Mouse (Mus musculus): ENCODE results near the gene Gm28729. TPM values are rescaled to one million over a fixed set of nuclear protein-coding genes. Genes with fewer than 3 reads are reported as not detected.

Gm28729 gene
- polyA plus RNA-seq, 1 experiment from 2014 or later: not detected

DNA sequence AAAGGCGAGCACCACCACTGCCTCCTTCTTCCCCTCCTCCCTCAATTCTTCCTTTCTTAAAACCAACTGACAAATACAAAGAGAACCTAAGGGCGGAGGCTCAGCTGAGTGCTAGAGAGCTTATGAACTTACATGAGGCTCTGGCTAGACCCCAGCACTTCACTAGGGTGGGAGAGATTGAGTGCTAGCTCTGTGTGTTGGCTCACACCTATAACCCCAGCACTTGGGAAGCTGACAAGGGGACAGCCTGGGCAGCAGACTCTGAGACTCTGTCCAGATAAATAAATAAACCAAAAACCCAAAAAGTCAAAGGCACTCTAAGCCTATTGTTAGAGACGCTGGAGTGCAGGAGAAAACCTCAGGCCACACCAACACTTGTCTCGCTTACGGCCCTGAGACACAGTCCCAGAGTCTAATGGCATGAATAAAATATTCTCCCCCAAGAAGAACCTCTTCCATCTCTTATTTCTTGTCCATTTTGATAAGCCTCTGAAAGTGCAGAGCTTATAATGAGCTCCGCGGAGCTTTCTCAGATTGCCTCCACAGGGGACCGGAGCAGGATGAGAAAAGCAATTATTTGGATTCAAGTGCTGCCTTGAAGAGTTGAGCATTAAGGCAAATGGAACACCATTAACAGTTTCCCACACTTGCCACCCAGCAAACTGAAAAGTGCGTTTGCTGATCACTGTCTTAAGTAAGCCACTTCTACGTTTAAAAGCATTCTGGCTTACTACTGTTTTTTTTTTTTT, 64.8 kb downstream of the Gm28729 start:
- H3K4me3 ChIP-seq (replicated peaks; ENCODE audit: low read length): no peak overlapping the region
- no peak overlapping the region for H3K27ac ChIP-seq (ENCODE audit: low read length)
- H3K4me2 ChIP-seq (ENCODE audit: low read depth, low read length): no peak overlapping the region
- H3K36me3 ChIP-seq (ENCODE audit: control insufficient read depth, insufficient read depth, low read length): no peaks in the 10 kb centered on the region
- no peaks in the 10 kb centered on the region for H3K27me3 ChIP-seq (ENCODE audit: control insufficient read depth, insufficient read depth, low read length)
- H3K9ac ChIP-seq (ENCODE audit: low read length): no peak overlapping the region
- H3K4me1 ChIP-seq (ENCODE audit: control insufficient read depth, insufficient read depth, low read length): no peaks in the 10 kb centered on the region
- peaks cover 10% of the 10 kb centered on the region; the same call in 1 of the 2 replicates for H3K9me3 ChIP-seq (replicated peaks; ENCODE audit: control insufficient read depth, low read length)
- 81% methylated on average over 10 of the region's 10 CpGs for WGBS
- no peak for ATAC-seq (ENCODE audit: insufficient read depth, low FRiP score)

GRCm38 (mm10) chr9:96455618-96456017, 69.4 kb downstream of the Gm28729 start:
- no peak overlapping the region for H3K4me3 ChIP-seq (replicated peaks; ENCODE audit: low read length)
- H3K4me2 ChIP-seq (ENCODE audit: low read depth, low read length): no peak overlapping the region
- no peaks in the 10 kb centered on the region for H3K9me3 ChIP-seq (replicated peaks; ENCODE audit: control insufficient read depth, low read length)
- WGBS: 73% methylated on average over 8 of the region's 8 CpGs
- no peak overlapping the region for H3K9ac ChIP-seq (ENCODE audit: low read length)
- no peak for ATAC-seq (ENCODE audit: insufficient read depth, low FRiP score)
- H3K4me1 ChIP-seq (ENCODE audit: control insufficient read depth, insufficient read depth, low read length): no peaks in the 10 kb centered on the region
- no peaks in the 10 kb centered on the region for H3K27me3 ChIP-seq (ENCODE audit: control insufficient read depth, insufficient read depth, low read length)
- H3K27ac ChIP-seq (ENCODE audit: low read length): no peak overlapping the region
- H3K36me3 ChIP-seq (ENCODE audit: control insufficient read depth, insufficient read depth, low read length): no peaks in the 10 kb centered on the region

DNA sequence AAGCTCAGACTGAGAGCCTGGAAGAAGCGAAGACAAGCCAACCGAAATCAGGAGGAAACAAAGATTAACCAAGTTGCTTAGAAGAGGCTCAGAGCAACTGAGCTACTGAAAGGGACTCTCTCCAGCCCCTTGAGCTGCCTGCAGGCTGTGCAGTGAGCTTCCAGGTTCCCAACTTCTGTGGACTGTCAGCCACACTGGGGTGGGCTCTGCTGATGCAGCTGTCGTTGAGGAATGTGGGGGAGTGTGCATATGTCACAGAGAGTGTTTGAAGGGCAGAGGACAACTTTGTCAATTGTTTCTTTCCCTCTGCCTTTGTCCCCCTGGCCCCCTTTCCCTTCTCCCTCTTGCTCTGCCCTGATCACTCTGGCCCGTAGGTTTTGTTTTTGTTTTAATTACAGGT, 72.1 kb downstream of the Gm28729 start:
- Histone ChIP-seq H3K4me1 (ENCODE audit: control insufficient read depth, insufficient read depth, low read length) (no peaks in the 10 kb centered on the region), H3K27me3 (ENCODE audit: control insufficient read depth, insufficient read depth, low read length) (no peaks in the 10 kb centered on the region), H3K4me2 (ENCODE audit: low read depth, low read length) (no peak overlapping the region), H3K9ac (ENCODE audit: low read length) (no peak overlapping the region), H3K27ac (ENCODE audit: low read length) (no peak overlapping the region), H3K4me3 (replicated peaks; ENCODE audit: low read length) (no peak overlapping the region), H3K36me3 (ENCODE audit: control insufficient read depth, insufficient read depth, low read length) (no peaks in the 10 kb centered on the region), H3K9me3 (replicated peaks; ENCODE audit: control insufficient read depth, low read length) (no peaks in the 10 kb centered on the region)
- no peak for ATAC-seq (ENCODE audit: insufficient read depth, low FRiP score)
- 70% methylated on average over 4 of the region's 4 CpGs for WGBS

DNA sequence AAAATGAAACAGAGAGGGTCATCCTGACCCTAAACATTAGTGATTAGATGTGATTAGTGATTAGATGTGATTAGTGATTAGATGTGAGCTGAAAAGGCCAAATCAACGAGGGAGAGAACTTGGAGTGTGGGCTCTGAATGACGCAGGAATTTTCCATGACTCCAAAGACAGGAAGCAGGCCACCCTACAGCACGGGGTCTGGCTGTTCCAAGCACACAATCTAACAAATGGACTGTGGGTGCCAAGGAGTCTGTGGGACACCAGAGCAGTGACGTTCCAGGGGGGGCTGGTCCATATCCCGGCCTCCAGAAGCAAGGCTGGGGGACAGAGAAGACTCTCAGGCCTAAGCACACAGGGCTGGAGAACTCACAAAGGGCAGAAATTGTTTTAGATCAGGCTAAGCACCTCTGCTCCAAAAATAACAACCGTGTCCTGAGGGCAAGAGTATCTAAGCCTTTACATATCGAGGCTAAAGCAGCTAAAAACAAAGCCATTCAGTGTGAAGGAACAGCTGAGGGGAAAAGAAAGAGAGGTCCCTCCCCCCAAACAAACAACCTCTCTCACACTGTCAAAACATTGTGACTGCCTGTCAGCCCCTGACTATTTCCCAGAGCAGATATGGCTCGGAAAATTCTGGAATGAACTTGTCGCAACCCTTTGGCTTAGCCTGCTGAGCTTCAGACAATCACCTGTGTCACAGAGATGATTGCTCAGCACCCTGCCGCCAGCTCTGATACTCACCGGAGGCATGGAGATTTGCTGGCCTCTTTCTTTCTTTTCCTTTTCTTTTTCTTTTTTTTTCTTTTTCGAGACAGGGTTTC, 74.0 kb downstream of the Gm28729 start:
- Histone ChIP-seq H3K9me3 (replicated peaks; ENCODE audit: control insufficient read depth, low read length) (no peaks in the 10 kb centered on the region), H3K36me3 (ENCODE audit: control insufficient read depth, insufficient read depth, low read length) (no peaks in the 10 kb centered on the region), H3K4me1 (ENCODE audit: control insufficient read depth, insufficient read depth, low read length) (no peaks in the 10 kb centered on the region), H3K4me3 (replicated peaks; ENCODE audit: low read length) (no peak overlapping the region), H3K27me3 (ENCODE audit: control insufficient read depth, insufficient read depth, low read length) (no peaks in the 10 kb centered on the region), H3K9ac (ENCODE audit: low read length) (no peak overlapping the region), H3K4me2 (ENCODE audit: low read depth, low read length) (no peak overlapping the region), H3K27ac (ENCODE audit: low read length) (no peak overlapping the region)
- peak; percentile 70; the same call in 1 of the 2 replicates for ATAC-seq (ENCODE audit: insufficient read depth, low FRiP score)
- 47% methylated on average over 12 of the region's 12 CpGs for WGBS

DNA sequence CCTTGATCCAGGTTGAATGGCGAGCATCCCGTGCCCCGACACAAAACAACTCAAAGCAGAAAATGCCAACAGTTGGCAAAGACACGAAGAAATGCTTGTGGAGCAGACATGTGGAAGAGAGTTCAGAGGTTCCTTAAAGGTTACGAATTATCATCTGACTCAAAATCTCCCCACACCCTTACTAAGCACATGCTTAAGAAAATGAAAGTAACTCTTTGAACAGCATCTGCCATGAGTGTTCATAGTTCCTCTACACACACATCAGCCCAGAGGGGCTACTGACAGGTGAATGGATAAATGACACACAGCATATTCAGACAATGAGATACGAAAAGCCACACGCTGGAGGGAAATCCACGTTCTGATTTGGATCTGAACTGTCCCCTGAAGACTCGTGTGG, 75.5 kb downstream of the Gm28729 start:
- no peaks in the 10 kb centered on the region for H3K27me3 ChIP-seq (ENCODE audit: control insufficient read depth, insufficient read depth, low read length)
- 80% methylated on average over 9 of the region's 9 CpGs for WGBS
- H3K9me3 ChIP-seq (replicated peaks; ENCODE audit: control insufficient read depth, low read length): no peaks in the 10 kb centered on the region
- no peak overlapping the region for H3K27ac ChIP-seq (ENCODE audit: low read length)
- no peaks in the 10 kb centered on the region for H3K36me3 ChIP-seq (ENCODE audit: control insufficient read depth, insufficient read depth, low read length)
- no peak overlapping the region for H3K4me2 ChIP-seq (ENCODE audit: low read depth, low read length)
- ATAC-seq (ENCODE audit: insufficient read depth, low FRiP score): no peak
- H3K9ac ChIP-seq (ENCODE audit: low read length): no peak overlapping the region
- no peak overlapping the region for H3K4me3 ChIP-seq (replicated peaks; ENCODE audit: low read length)
- no peaks in the 10 kb centered on the region for H3K4me1 ChIP-seq (ENCODE audit: control insufficient read depth, insufficient read depth, low read length)

- no peak overlapping the region for H3K9ac ChIP-seq (ENCODE audit: low read length)
- no peaks in the 10 kb centered on the region for H3K36me3 ChIP-seq (ENCODE audit: control insufficient read depth, insufficient read depth, low read length)
- H3K27me3 ChIP-seq (ENCODE audit: control insufficient read depth, insufficient read depth, low read length): no peaks in the 10 kb centered on the region
- H3K4me1 ChIP-seq (ENCODE audit: control insufficient read depth, insufficient read depth, low read length): no peaks in the 10 kb centered on the region
- no peak overlapping the region for H3K4me2 ChIP-seq (ENCODE audit: low read depth, low read length)
- H3K9me3 ChIP-seq (replicated peaks; ENCODE audit: control insufficient read depth, low read length): no peaks in the 10 kb centered on the region
- ATAC-seq (ENCODE audit: insufficient read depth, low FRiP score): no peak
- 44% methylated on average over 4 of the region's 4 CpGs for WGBS
- no peak overlapping the region for H3K27ac ChIP-seq (ENCODE audit: low read length)
- no peak overlapping the region for H3K4me3 ChIP-seq (replicated peaks; ENCODE audit: low read length)
Observed at GRCm38 (mm10) chr9:96445351-96445750, 79.7 kb downstream of the Gm28729 start.

DNA sequence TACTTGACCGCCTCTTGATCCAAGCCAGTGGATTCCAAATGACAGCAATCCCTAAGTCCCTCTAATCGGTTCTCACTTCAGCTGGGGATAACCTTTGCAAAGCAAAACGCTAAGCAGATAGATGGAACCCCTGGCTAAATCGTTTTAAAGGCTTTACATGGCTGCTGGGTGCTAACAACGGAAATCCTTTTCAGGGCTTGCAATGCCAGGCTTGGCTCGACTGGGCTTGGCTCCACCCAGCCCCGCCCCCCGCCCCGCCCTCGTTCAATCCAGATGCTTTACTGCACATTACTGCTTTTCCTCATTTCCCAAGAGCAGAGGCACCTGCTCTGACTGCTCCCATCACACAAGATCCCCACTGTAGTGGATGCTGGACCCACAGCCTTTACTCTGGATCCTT, 83.0 kb downstream of the Gm28729 start:
- no peak overlapping the region for H3K4me3 ChIP-seq (replicated peaks; ENCODE audit: low read length)
- 25% methylated on average over 10 of the region's 10 CpGs for WGBS
- H3K4me1 ChIP-seq (ENCODE audit: control insufficient read depth, insufficient read depth, low read length): peaks cover 15% of the 10 kb centered on the region
- H3K9ac ChIP-seq (ENCODE audit: low read length): no peak overlapping the region
- H3K36me3 ChIP-seq (ENCODE audit: control insufficient read depth, insufficient read depth, low read length): no peaks in the 10 kb centered on the region
- H3K4me2 ChIP-seq (ENCODE audit: low read depth, low read length): no peak overlapping the region
- no peak overlapping the region for H3K27ac ChIP-seq (ENCODE audit: low read length)
- no peaks in the 10 kb centered on the region for H3K9me3 ChIP-seq (replicated peaks; ENCODE audit: control insufficient read depth, low read length)
- no peak for ATAC-seq (ENCODE audit: insufficient read depth, low FRiP score)
- no peaks in the 10 kb centered on the region for H3K27me3 ChIP-seq (ENCODE audit: control insufficient read depth, insufficient read depth, low read length)

DNA sequence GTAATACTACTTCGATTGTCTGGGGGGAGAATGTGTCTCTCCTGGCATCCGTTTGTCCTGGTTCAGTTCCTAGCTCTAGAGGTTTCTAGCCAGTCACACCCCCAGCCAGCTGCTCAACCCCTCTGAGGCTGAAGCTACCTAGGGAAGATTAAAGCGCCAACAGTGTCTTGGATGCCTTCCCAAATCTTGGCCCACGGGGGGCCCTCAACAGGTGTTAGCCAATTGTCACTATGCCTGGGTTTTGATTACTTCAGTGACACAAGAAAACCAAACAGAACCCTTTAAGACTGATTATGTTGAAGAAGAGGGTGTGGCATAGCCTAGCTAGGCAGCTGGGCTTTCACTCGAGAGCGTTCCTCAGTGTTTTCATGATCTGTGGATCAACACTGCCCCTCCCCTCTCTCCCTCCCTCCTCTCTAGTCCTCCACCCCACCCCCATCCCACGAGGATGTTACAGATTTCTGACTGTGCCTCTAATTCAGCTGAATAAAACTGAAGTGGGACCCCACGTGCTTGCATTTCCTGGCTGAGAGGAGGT, 86.7 kb downstream of the Gm28729 start:
- Histone ChIP-seq H3K4me1 (ENCODE audit: control insufficient read depth, insufficient read depth, low read length) (peaks cover 19% of the 10 kb centered on the region), H3K27ac (ENCODE audit: low read length) (peak overlapping the region; percentile 83), H3K27me3 (ENCODE audit: control insufficient read depth, insufficient read depth, low read length) (no peaks in the 10 kb centered on the region), H3K9ac (ENCODE audit: low read length) (peak overlapping the region; percentile 80), H3K9me3 (replicated peaks; ENCODE audit: control insufficient read depth, low read length) (no peaks in the 10 kb centered on the region), H3K4me3 (replicated peaks; ENCODE audit: low read length) (peak overlapping the region; percentile 57), H3K36me3 (ENCODE audit: control insufficient read depth, insufficient read depth, low read length) (no peaks in the 10 kb centered on the region), H3K4me2 (ENCODE audit: low read depth, low read length) (peak overlapping the region; percentile 90)
- peak; percentile 55 for ATAC-seq (ENCODE audit: insufficient read depth, low FRiP score)
- WGBS: 1% methylated on average over 8 of the region's 8 CpGs

DNA sequence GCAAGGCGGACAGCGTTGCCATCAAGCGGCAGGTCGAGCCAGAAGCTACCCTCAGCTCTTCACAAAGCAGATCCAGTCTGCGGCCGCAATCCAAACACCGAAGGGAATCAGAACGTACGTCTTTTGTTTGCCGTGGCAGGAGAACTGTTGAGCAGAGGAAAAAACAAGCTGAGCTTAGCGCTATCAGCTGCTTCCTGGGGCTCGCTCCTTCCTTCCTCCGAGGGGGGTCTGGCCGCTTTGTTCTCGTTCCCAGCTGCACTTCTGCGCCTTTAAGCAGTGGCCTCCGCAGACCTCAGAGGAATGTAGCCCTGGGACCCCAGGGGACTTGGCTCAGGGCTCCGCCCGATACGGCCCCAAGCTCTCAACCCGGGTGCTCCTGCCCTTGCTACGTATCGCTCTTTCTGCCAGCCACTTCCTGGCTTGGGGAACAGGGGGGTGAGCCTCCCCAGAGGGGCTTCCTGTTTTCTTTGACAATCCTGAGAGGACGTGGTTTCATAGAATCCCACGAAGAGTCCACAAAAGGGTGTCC, 87.2 kb downstream of the Gm28729 start:
- Histone ChIP-seq H3K9me3 (replicated peaks; ENCODE audit: control insufficient read depth, low read length) (no peaks in the 10 kb centered on the region), H3K4me1 (ENCODE audit: control insufficient read depth, insufficient read depth, low read length) (peaks cover 19% of the 10 kb centered on the region), H3K9ac (ENCODE audit: low read length) (peak overlapping the region; percentile 80), H3K36me3 (ENCODE audit: control insufficient read depth, insufficient read depth, low read length) (no peaks in the 10 kb centered on the region), H3K27me3 (ENCODE audit: control insufficient read depth, insufficient read depth, low read length) (no peaks in the 10 kb centered on the region), H3K4me2 (ENCODE audit: low read depth, low read length) (peak overlapping the region; percentile 90), H3K27ac (ENCODE audit: low read length) (peak overlapping the region; percentile 83), H3K4me3 (replicated peaks; ENCODE audit: low read length) (peak overlapping the region; percentile 57)
- ATAC-seq (ENCODE audit: insufficient read depth, low FRiP score): peak; percentile 71
- WGBS: under 1% methylated on average over 25 of the region's 25 CpGs

Measured in stomach, embryonic 16.5 days (tissue).